8 mouse cellular contexts compared by ENCODE assay signal in genomic region chr2:131935390-131936105, GRCm38 (mm10). TPM values are rescaled to one million over a fixed set of nuclear protein-coding genes. Genes with fewer than 3 reads are reported as not detected.
DNase-seq lines count a peak whose midpoint lies in the region; ATAC-seq and TF ChIP-seq lines count a peak whose summit lies in the region.

No protein-coding gene starts in this region.

- ATAC-seq in Patski, result peak; percentile 72
- ATAC-seq in heart, embryonic 12.5 days (ENCODE audit: insufficient number of reproducible peaks, low FRiP score), result peak; percentile 71

- no peaks in the 10 kb centered on the region for H3K27me3 ChIP-seq in kidney, adult 2 months (replicated peaks; ENCODE audit: control insufficient read depth, insufficient read depth, low read length)
- no peaks in the 10 kb centered on the region for H3K27me3 ChIP-seq in Patski
- H3K27me3 ChIP-seq in heart, embryonic 12.5 days (replicated peaks), result no peaks in the 10 kb centered on the region

- H3K27ac ChIP-seq in kidney, adult 2 months (ENCODE audit: insufficient read depth, low read depth, low read length), result no peak overlapping the region
- peak overlapping the region; percentile 10; the same call in 1 of the 2 replicates for H3K27ac ChIP-seq in heart, embryonic 12.5 days (ENCODE audit: poor library complexity, severe bottlenecking)

- H3K4me1 ChIP-seq in kidney, adult 2 months (ENCODE audit: control insufficient read depth, insufficient read depth, low read length), result 0 out of 2 replicates have a peak, but pooled peaks cover 3% of the 10 kb centered on the region
- H3K4me1 ChIP-seq in heart, embryonic 12.5 days (replicated peaks), result peaks cover 19% of the 10 kb centered on the region

- WGBS in kidney, adult 2 months, result 63% methylated on average over 10 of the region's 10 CpGs
- WGBS in heart, embryonic 12.5 days, result 47% methylated on average over 10 of the region's 10 CpGs

- TF ChIP-seq POLR2A in kidney, adult 2 months (IDR thresholded peaks at IDR 0.05; ENCODE audit: low read depth, low read length), result no peak

- intact Hi-C loops in left cerebral cortex, postnatal 4 days (cut with DNase I), result loop anchor here (5.0 kb wide), 1 partner anchor 108 kb away; no protein-coding TSS in a partner anchor

- no peaks in the 10 kb centered on the region for H3K36me3 ChIP-seq in kidney, adult 2 months (ENCODE audit: control insufficient read depth, insufficient read depth, low read length)
- peaks cover 12% of the 10 kb centered on the region; the same call in 1 of the 2 replicates for H3K36me3 ChIP-seq in heart, embryonic 12.5 days

- POLR2A ChIA-PET in Patski (lab: Charles Lee), result interaction anchor here (1.3 kb wide), 1 partner anchor 24 kb away, joined by 4 read pairs; no protein-coding TSS in a partner anchor

- H3K9me3 ChIP-seq in heart, embryonic 12.5 days (replicated peaks), result no peaks in the 10 kb centered on the region

- no peak overlapping the region for H3K4me3 ChIP-seq in kidney, adult 2 months (ENCODE audit: insufficient read depth, low read depth, low read length)
- no peak overlapping the region for H3K4me3 ChIP-seq in heart, embryonic 12.5 days

- CTCF ChIA-PET in Patski (lab: Charles Lee), result interaction anchor here (0.9 to 3.6 kb wide), 6 partner anchors 14 to 114 kb away, joined by 3 to 28 read pairs (median 4); no protein-coding TSS in a partner anchor

- DNase-seq in kidney, adult 2 months, result peak; percentile 20
- DNase-seq in kidney, adult 9 months, result no peak
- DNase-seq in Patski (ENCODE audit: low read depth, low spot score), result no peak
- peak; percentile 80 for DNase-seq in lung, postnatal 25 days (ENCODE audit: low spot score)
- no peak for DNase-seq in testis, postnatal 14 days (ENCODE audit: low spot score)
- no peak for DNase-seq in left cerebral cortex, postnatal 4 days
- no peak for DNase-seq in cerebellum, adult 8-10 months

- no peak overlapping the region for H3K9ac ChIP-seq in heart, embryonic 12.5 days

- in situ Hi-C loops in Patski (cut with MboI; ENCODE audit: low pct_unique_long_range_greater_than_20kb), result loop anchor here (25.0 kb wide), 2 partner anchors 98 to 373 kb away; partner anchors contain the start of gene Adra1d

- H3K4me2 ChIP-seq in heart, embryonic 12.5 days, result no peak overlapping the region

- peak; percentile 36; the same call in 1 of the 2 replicates for TF ChIP-seq CTCF in kidney, adult 2 months (conservative IDR thresholded peaks at IDR 0.05; ENCODE audit: insufficient read depth, insufficient read length, low read depth, low read length)
- TF ChIP-seq CTCF in Patski (IDR thresholded peaks at IDR 0.05), result peak; percentile 71

RNA-seq across cellular contexts. Expression of gene Prnd, which starts 15.1 kb away (rescaled TPM):
- polyA plus RNA-seq in kidney, adult 2 months (2012; rRNA removed), result 0.92 and 1.0 TPM in 2 replicates
- polyA plus RNA-seq in Patski (2021), result 0.15 TPM
- 5.4 and 6.2 TPM in 2 replicates for polyA plus RNA-seq in heart, embryonic 12.5 days (2016; fragmentation: Nextera tagmentation; extraction: Ambion mirVana)
- 10 to 100 TPM in 1 of 2 experiments, 1 to 10 TPM in 1; 8.1 to 10.0 TPM for total RNA-seq in left cerebral cortex, postnatal 4 days (2021)

RNA-seq across cellular contexts. Expression of gene Prn, which starts 25.8 kb away (rescaled TPM):
- not detected in 2 replicates for polyA plus RNA-seq in kidney, adult 2 months (2012; rRNA removed)
- polyA plus RNA-seq in Patski (2021), result not detected
- polyA plus RNA-seq in heart, embryonic 12.5 days (2016; fragmentation: Nextera tagmentation; extraction: Ambion mirVana), result 0.24 TPM in 1 of 2 replicates, not detected in the other
- 1 to 10 TPM in 1 of 2 experiments, not detected in 1; 1.1 TPM for total RNA-seq in left cerebral cortex, postnatal 4 days (2021)

RNA-seq across cellular contexts. Expression of gene Prnp, which starts 25.8 kb away (rescaled TPM):
- polyA plus RNA-seq in kidney, adult 2 months (2012; rRNA removed), result 144 and 146 TPM in 2 replicates
- polyA plus RNA-seq in Patski (2021), result 148 TPM
- polyA plus RNA-seq in heart, embryonic 12.5 days (2016; fragmentation: Nextera tagmentation; extraction: Ambion mirVana), result 83.6 and 89.1 TPM in 2 replicates
- total RNA-seq in left cerebral cortex, postnatal 4 days (2021), result 100 to 1,000 TPM; 227 to 254 TPM

Comparison
In these comparisons a context has a peak if more than half of its experiments do, and no peak if none do; other contexts are left out.
1. DNase-seq: peak in kidney, adult 2 months (single experiment) and lung, postnatal 25 days (single experiment); none in kidney, adult 9 months (single experiment), Patski (single experiment), testis, postnatal 14 days (single experiment), left cerebral cortex, postnatal 4 days (single experiment) and cerebellum, adult 8-10 months (single experiment).